Mouse (Mus musculus) erythroid progenitor cell, adult 5-6 weeks (primary cell): ENCODE measurements around the gene Sh3bgr. TPM values are rescaled to one million over a fixed set of nuclear protein-coding genes. Genes with fewer than 3 reads are reported as not detected.

Experiments
- ATAC-seq: replicated peaks from 2 replicates; pipeline ENCODE4 v1.8.0; 2016; ENCODE audit warnings: moderate number of reproducible peaks, mild to moderate bottlenecking, moderate TSS enrichment, inconsistent platforms; ENCODE audit not compliant: poor library complexity, low FRiP score, severe bottlenecking
- total RNA-seq, 2 experiments: library from RNA; stranded (forward) in 1 of 2; stranded (reverse) in 1 of 2; fragments of 150-400 nt in 1 of 2; fragments of 186-747, 209-891 nt in 1 of 2; gene quantifications; 2 replicates each; pipeline versions ENCODE4 v1.2.3 to v1.2.4; 2015 to 2017; ENCODE audit warnings: low replicate concordance in 2 of 2

The Sh3bgr gene
- total RNA-seq, 2 experiments from 2014 or later: not detected

GRCm38 (mm10) chr16:96201485-96202232, 1.4 kb downstream of the Sh3bgr start:
- ATAC-seq: no peak

DNA sequence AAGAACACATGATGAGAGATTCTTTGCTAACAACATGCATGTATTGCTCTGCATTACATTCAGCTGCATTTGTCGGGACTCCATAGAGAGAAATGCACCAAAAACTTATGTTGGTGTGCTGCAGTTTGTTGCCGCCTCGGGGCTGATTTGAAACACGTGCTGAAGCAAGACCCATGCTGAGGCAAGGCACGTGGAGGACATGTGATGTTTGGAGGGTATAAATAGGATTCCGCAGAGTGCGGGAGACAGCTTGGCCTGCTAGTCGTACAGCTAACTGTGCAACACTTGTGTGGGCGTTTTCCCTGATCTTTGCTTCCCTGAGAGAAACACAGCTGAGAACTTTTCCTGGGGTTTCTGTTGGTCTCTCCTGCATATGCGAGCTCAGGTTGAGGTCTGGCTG, 9.5 kb downstream of the Sh3bgr start:
- ATAC-seq: no peak

- no peak for ATAC-seq
Observed at GRCm38 (mm10) chr16:96210856-96211255, 10.6 kb downstream of the Sh3bgr start.

DNA sequence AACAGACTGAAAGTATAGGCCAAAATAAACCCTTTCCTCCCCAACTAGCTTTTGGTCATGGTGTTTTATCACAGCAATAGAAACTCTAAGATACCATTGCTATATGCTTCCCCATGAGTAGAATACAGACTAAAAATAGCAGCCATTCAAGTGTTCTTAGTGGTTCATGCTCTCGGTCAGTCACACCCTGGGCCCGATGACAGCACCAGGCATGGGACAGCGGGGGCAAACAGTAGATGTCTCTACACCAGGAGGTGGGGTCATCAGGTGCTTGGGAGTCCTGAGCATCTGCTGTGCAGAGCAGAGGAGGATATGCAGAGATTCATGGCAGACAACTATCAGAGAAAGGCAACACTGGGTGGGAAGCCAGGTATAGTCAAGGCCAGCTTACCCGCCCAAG, 12.8 kb downstream of the Sh3bgr start:
- ATAC-seq: no peak

- no peak for ATAC-seq
Observed at GRCm38 (mm10) chr16:96221491-96221890, 21.2 kb downstream of the Sh3bgr start.

DNA sequence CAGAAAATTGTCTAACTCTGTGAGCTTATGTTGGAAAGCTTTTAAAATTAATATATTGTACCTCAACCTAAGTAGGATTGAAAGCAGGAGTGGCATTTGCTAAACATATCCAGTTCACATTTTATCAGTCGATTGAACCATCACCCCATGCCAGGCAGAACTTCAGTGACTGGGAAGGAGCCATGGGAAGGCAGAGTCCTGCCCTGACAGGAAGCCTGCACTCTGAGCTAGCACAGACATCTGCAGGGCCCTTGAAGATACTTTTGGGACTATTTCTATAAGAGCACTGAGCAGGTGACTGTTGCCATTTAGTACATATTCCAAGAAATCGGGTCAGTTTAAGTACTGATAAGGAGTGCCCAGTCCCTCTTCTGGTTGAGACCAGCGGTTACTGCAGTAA, 21.7 kb downstream of the Sh3bgr start:
- no peak for ATAC-seq

GRCm38 (mm10) chr16:96222452-96222851, 22.2 kb downstream of the Sh3bgr start:
- no peak for ATAC-seq

DNA sequence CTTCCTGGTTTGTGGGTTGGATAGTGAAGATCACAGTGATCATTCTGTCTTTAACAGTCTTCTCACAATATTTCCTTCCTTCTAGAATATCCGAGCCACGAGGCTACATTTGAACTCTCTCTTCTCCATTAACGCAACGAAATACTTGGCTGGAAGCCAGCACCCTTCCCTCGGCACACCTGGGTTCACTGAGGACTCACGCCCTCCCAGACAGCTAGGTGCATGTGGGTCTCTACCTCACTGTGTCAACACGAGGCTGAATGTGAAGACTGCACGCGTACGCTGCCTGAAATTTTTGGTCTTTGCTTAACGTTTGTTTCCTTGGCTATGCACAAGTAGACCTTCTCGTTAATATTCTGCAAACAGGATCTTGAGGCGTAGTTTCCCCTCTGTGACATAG, 28.2 kb downstream of the Sh3bgr start:
- ATAC-seq: no peak

GRCm38 (mm10) chr16:96229044-96229555, 28.9 kb downstream of the Sh3bgr start:
- ATAC-seq: no peak

- no peak for ATAC-seq
Observed at GRCm38 (mm10) chr16:96230411-96230810, 30.2 kb downstream of the Sh3bgr start.

- ATAC-seq: no peak
Observed at GRCm38 (mm10) chr16:96231251-96231650, 31.0 kb downstream of the Sh3bgr start.

GRCm38 (mm10) chr16:96231974-96232373, 31.7 kb downstream of the Sh3bgr start:
- no peak for ATAC-seq

DNA sequence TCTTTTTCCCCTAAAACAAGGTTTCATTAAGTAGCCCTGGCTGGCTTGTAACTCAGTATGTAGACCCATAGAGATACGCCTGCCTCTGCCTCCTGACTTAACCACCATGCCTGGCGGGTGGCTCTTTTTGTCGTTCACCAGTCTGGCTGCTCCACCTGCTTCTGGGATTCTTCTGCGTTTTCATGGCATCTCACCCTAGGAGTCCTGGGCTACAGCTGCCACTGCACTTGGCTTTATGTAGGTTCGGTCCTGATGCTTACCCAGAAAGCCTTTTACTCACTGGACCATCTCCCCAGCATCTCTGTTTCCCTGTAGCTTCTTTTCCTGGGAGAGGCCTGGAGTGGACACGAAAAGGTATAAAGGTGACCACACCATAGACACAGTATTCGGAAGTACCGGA, 33.7 kb downstream of the Sh3bgr start:
- no peak for ATAC-seq

GRCm38 (mm10) chr16:96235366-96235970, 35.2 kb downstream of the Sh3bgr start, which contains the start of gene B3galt5:
Gene B3galt5, plus strand, starts transcription at chr16:96235801.
- no peak for ATAC-seq

- ATAC-seq: no peak
Observed at GRCm38 (mm10) chr16:96244496-96244895, 44.2 kb downstream of the Sh3bgr start.

GRCm38 (mm10) chr16:96249635-96250034, 49.4 kb downstream of the Sh3bgr start:
- ATAC-seq: no peak

DNA sequence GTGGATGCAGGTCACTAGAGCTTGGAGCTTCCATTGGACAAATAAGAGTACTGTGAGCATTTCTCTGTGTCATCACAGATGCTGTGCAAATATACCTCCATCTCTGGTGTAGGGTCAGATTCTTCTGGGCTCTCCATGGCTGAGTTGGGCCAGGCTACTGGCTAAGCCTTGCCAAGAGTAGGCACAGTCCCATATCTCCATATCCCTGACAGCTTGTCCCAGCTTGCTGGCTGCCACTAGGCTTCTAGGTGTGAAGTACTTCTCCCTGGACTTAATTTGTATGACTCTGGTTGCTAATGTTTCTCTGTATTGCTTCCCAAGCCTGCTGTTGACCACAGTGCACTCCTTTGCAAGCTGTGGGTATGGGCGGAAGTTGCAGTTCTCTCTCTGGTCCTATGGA, 51.9 kb downstream of the Sh3bgr start:
- no peak for ATAC-seq

DNA sequence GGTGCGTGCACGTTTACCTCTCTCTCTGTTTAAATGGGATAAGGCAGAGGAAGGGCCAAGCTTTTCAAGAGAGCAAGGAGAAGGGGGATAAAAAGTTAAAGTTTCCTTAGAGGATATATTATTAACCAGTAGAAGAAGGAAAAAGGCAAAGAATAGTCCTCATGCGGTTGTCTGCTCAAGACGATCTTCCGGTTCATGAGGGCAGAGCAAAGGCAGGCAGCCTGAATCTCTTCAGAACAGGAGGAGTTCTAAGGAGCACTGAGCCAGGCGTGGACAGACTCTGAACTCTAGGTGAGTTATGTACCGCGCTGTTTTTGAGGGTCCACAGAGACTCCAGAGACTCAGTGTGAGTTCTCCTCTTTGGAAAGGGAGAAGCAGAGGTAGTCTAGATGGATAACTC, 58.2 kb downstream of the Sh3bgr start:
- no peak for ATAC-seq

GRCm38 (mm10) chr16:96271736-96272135, 71.5 kb downstream of the Sh3bgr start:
- ATAC-seq: no peak

DNA sequence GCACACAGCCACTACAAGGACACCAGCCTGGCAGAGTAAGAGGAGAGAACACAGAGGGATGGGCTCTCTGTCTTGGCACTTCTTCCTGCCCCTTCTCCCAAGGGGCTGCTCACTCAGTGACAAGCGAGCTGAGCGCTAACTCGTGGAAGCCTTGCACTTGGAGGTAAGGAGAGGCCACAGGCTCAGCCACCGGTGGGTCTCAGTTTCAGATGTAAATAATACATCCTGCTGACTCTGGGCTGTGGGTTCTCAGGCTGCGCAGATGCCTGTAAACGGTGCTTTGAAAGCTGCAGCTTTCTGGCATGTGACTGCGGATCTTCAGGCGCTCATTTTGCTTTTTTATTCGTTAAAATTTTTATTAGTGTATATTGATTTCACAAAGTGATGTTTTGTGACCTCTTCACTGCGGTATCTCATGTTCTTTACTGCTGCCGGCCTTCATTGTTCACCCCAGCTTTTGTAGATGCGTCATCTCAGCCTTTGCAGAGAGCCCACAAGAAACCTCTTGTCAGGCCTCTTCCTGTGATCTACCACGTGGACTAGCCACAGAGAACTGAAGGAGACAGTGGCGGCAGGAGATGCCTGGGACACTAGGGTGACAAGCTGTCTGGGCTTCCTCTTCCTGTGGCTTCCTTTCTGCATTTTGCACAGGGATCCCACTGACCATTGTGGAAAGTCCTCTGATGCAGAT, 72.8 kb downstream of the Sh3bgr start:
- 0 out of 2 replicates have a peak, but pooled peaks have one; percentile 14 for ATAC-seq

DNA sequence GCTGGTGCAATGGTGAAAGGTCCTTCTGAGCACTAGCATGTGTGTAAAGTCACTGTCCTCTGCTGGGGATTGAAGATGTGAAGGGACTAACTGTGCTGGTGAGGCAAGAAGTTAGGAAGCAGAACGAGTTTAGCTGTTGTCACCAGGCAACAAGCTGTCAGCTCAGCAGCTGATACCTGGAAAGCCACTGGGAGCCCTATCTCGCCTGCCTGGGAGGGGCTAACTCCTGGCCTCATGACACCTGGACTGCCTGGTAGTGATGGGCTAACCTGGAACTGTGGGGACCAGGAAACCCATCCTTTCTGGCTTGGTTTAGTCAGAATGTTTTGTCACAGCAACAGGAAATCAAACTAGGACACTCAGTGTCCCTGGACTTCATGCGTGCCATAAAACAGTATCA, 76.3 kb downstream of the Sh3bgr start:
- no peak for ATAC-seq
